Comparison of ENCODE assay signal across 8 mouse cellular contexts in the genomic region with DNA sequence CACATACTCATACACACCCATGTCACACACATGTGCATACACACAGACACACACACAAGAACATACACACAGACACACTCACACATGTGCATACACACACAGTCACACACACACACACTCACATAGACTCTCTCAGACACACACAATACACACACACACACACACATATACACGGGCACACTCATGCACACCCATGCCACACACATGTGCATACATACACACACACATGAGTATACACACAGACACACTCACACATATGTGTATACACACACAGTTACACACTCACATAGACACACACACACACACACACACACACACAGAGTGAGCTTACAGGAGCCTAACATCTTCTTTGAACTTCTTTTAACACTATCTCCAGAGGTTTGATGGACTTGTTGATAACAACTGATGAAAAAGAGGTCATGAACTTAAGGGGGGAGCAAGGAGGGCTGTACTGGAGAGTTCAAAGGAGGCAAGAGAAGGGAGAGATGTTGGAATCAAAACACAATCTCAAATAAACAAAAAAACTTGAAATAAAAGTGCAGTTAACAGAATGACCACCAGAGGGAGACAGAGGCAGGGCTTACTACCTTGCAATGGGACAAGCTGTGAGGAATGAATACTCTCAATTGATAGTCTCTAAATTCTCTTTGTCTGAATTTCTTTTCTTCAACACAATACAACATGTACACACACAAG. TPM values are rescaled to one million over a fixed set of nuclear protein-coding genes. Genes with fewer than 3 reads are reported as not detected.
DNase-seq lines count a peak whose midpoint lies in the region; ATAC-seq and TF ChIP-seq lines count a peak whose summit lies in the region.

No protein-coding gene starts in this region.

- peak; percentile 20; the same call in 1 of the 2 replicates for TF ChIP-seq CTCF in testis, adult 2 months (IDR thresholded peaks at IDR 0.05; ENCODE audit: control insufficient read depth, insufficient read depth, insufficient replicate concordance, low read depth, low read length)

- no peaks in the 10 kb centered on the region for H3K9me3 ChIP-seq in embryonic facial prominence, embryonic 11.5 days (replicated peaks; ENCODE audit: control insufficient read depth, low read length)
- H3K9me3 ChIP-seq in embryonic facial prominence, embryonic 10.5 days = no peaks in the 10 kb centered on the region
- H3K9me3 ChIP-seq in forebrain, embryonic 12.5 days = no peaks in the 10 kb centered on the region; the same call in 1 of the 2 replicates
- no peaks in the 10 kb centered on the region for H3K9me3 ChIP-seq in liver, embryonic 16.5 days (replicated peaks; ENCODE audit: control insufficient read depth, low read length)

- DNase-seq in embryonic facial prominence, embryonic 11.5 days (ENCODE audit: low spot score) = peak; percentile 79
- DNase-seq in embryonic facial prominence, embryonic 10.5 days (ENCODE audit: low spot score) = no peak
- no peak for DNase-seq in testis, postnatal 14 days (ENCODE audit: low spot score)
- DNase-seq in skeletal muscle tissue, adult 2 months (ENCODE audit: low read depth, low spot score) = peak; percentile 23
- no peak for DNase-seq in heart, adult 9 months (ENCODE audit: low spot score in 2 of 2)

- 86% methylated on average over 1 of the region's 1 CpGs for WGBS in embryonic facial prominence, embryonic 11.5 days
- 93% methylated on average over 1 of the region's 1 CpGs for WGBS in embryonic facial prominence, embryonic 10.5 days
- 93% methylated on average over 1 of the region's 1 CpGs for WGBS in forebrain, embryonic 12.5 days
- WGBS in liver, embryonic 16.5 days (ENCODE audit: insufficient replicate concordance) = 84% methylated on average over 1 of the region's 1 CpGs

- H3K27ac ChIP-seq in embryonic facial prominence, embryonic 11.5 days (replicated peaks; ENCODE audit: low read depth, low read length) = no peak overlapping the region
- no peak overlapping the region for H3K27ac ChIP-seq in embryonic facial prominence, embryonic 10.5 days (replicated peaks)
- no peak overlapping the region for H3K27ac ChIP-seq in testis, adult 2 months (ENCODE audit: control insufficient read depth, insufficient read depth, low read depth, low read length)
- no peak overlapping the region for H3K27ac ChIP-seq in forebrain, embryonic 12.5 days
- no peak overlapping the region for H3K27ac ChIP-seq in liver, embryonic 16.5 days (ENCODE audit: low read length)

- H3K4me3 ChIP-seq in embryonic facial prominence, embryonic 11.5 days (ENCODE audit: low read depth, low read length) = no peak overlapping the region
- no peak overlapping the region for H3K4me3 ChIP-seq in embryonic facial prominence, embryonic 10.5 days
- no peak overlapping the region for H3K4me3 ChIP-seq in testis, adult 2 months (ENCODE audit: control insufficient read depth, low read depth, low read length)
- H3K4me3 ChIP-seq in forebrain, embryonic 12.5 days (replicated peaks) = no peak overlapping the region
- no peak overlapping the region for H3K4me3 ChIP-seq in liver, embryonic 16.5 days (ENCODE audit: low read depth, low read length)

- no peak for ATAC-seq in embryonic facial prominence, embryonic 11.5 days (replicated peaks; ENCODE audit: insufficient number of reproducible peaks, low FRiP score, low TSS enrichment, low read depth)
- ATAC-seq in forebrain, embryonic 12.5 days (ENCODE audit: low FRiP score) = peak; percentile 50
- 0 out of 2 replicates have a peak, but pooled peaks have one; percentile 12 for ATAC-seq in liver, embryonic 16.5 days (ENCODE audit: low read depth)

- no peak overlapping the region for H3K4me2 ChIP-seq in embryonic facial prominence, embryonic 11.5 days (ENCODE audit: low read depth, low read length)
- H3K4me2 ChIP-seq in forebrain, embryonic 12.5 days = no peak overlapping the region
- H3K4me2 ChIP-seq in liver, embryonic 16.5 days (ENCODE audit: low read depth, low read length) = no peak overlapping the region

- H3K4me1 ChIP-seq in embryonic facial prominence, embryonic 11.5 days (ENCODE audit: control insufficient read depth, insufficient read depth, low read length) = no peaks in the 10 kb centered on the region
- no peaks in the 10 kb centered on the region for H3K4me1 ChIP-seq in embryonic facial prominence, embryonic 10.5 days
- no peaks in the 10 kb centered on the region for H3K4me1 ChIP-seq in testis, adult 2 months (ENCODE audit: control insufficient read depth, insufficient read depth, low read length)
- 0 out of 2 replicates have a peak, but pooled peaks cover 3% of the 10 kb centered on the region for H3K4me1 ChIP-seq in forebrain, embryonic 12.5 days
- H3K4me1 ChIP-seq in liver, embryonic 16.5 days (ENCODE audit: control insufficient read depth, low read depth, low read length) = no peaks in the 10 kb centered on the region

- no peak for TF ChIP-seq POLR2A in testis, adult 2 months (IDR thresholded peaks at IDR 0.05; ENCODE audit: control insufficient read depth, low read depth, low read length)

- H3K27me3 ChIP-seq in embryonic facial prominence, embryonic 11.5 days (ENCODE audit: control insufficient read depth, insufficient read depth, low read length) = no peaks in the 10 kb centered on the region
- no peaks in the 10 kb centered on the region for H3K27me3 ChIP-seq in embryonic facial prominence, embryonic 10.5 days (replicated peaks; ENCODE audit: low read depth, poor library complexity, severe bottlenecking)
- no peaks in the 10 kb centered on the region for H3K27me3 ChIP-seq in testis, adult 2 months (ENCODE audit: control insufficient read depth, insufficient read depth, low read length)
- no peaks in the 10 kb centered on the region for H3K27me3 ChIP-seq in forebrain, embryonic 12.5 days
- H3K27me3 ChIP-seq in liver, embryonic 16.5 days (ENCODE audit: control insufficient read depth, insufficient read depth, low read depth, low read length) = no peaks in the 10 kb centered on the region

- H3K9ac ChIP-seq in embryonic facial prominence, embryonic 11.5 days (replicated peaks; ENCODE audit: low read length) = no peak overlapping the region
- H3K9ac ChIP-seq in forebrain, embryonic 12.5 days = no peak overlapping the region
- H3K9ac ChIP-seq in liver, embryonic 16.5 days (ENCODE audit: low read depth, low read length) = no peak overlapping the region

- no peaks in the 10 kb centered on the region for H3K36me3 ChIP-seq in embryonic facial prominence, embryonic 11.5 days (replicated peaks; ENCODE audit: control insufficient read depth, insufficient read depth, low read depth, low read length)
- H3K36me3 ChIP-seq in embryonic facial prominence, embryonic 10.5 days (replicated peaks) = no peaks in the 10 kb centered on the region
- H3K36me3 ChIP-seq in testis, adult 2 months (ENCODE audit: control insufficient read depth, insufficient read depth, low read length) = no peaks in the 10 kb centered on the region
- no peaks in the 10 kb centered on the region for H3K36me3 ChIP-seq in forebrain, embryonic 12.5 days (replicated peaks)
- H3K36me3 ChIP-seq in liver, embryonic 16.5 days (ENCODE audit: control insufficient read depth, insufficient read depth) = no peaks in the 10 kb centered on the region

RNA-seq across cellular contexts. Expression of a gene that starts 14.1 kb away (rescaled TPM):
- polyA plus RNA-seq in embryonic facial prominence, embryonic 11.5 days (2014; fragmentation: Nextera tagmentation; extraction: Ambion mirVana) = 1.3 and 2.1 TPM in 2 replicates
- polyA plus RNA-seq in embryonic facial prominence, embryonic 10.5 days (2016; fragmentation: Nextera tagmentation; extraction: Ambion mirVana) = 0.56 and 0.98 TPM in 2 replicates
- 3.0 and 3.7 TPM in 2 replicates for polyA plus RNA-seq in testis, adult 2 months (2012; rRNA removed)
- 4.7 and 4.8 TPM in 2 replicates for polyA plus RNA-seq in forebrain, embryonic 12.5 days (2016; fragmentation: Nextera tagmentation; extraction: Ambion mirVana)
- 0.18 and 0.22 TPM in 2 replicates for polyA plus RNA-seq in liver, embryonic 16.5 days (2015; fragmentation: Nextera tagmentation; extraction: Ambion mirVana)

RNA-seq across cellular contexts. Expression of a gene that starts 14.8 kb away (rescaled TPM):
- polyA plus RNA-seq in embryonic facial prominence, embryonic 11.5 days (2014; fragmentation: Nextera tagmentation; extraction: Ambion mirVana) = 51.1 and 55.3 TPM in 2 replicates
- polyA plus RNA-seq in embryonic facial prominence, embryonic 10.5 days (2016; fragmentation: Nextera tagmentation; extraction: Ambion mirVana) = 40.7 and 44.6 TPM in 2 replicates
- 13.3 and 13.7 TPM in 2 replicates for polyA plus RNA-seq in testis, adult 2 months (2012; rRNA removed)
- polyA plus RNA-seq in forebrain, embryonic 12.5 days (2016; fragmentation: Nextera tagmentation; extraction: Ambion mirVana) = 43.4 and 45.1 TPM in 2 replicates
- 133 and 157 TPM in 2 replicates for polyA plus RNA-seq in liver, embryonic 16.5 days (2015; fragmentation: Nextera tagmentation; extraction: Ambion mirVana)

RNA-seq across cellular contexts. Expression of a gene that starts 46.4 kb away (rescaled TPM):
- 44.3 and 48.9 TPM in 2 replicates for polyA plus RNA-seq in embryonic facial prominence, embryonic 11.5 days (2014; fragmentation: Nextera tagmentation; extraction: Ambion mirVana)
- polyA plus RNA-seq in embryonic facial prominence, embryonic 10.5 days (2016; fragmentation: Nextera tagmentation; extraction: Ambion mirVana) = 46.9 and 48.9 TPM in 2 replicates
- 9.8 and 11.6 TPM in 2 replicates for polyA plus RNA-seq in testis, adult 2 months (2012; rRNA removed)
- polyA plus RNA-seq in forebrain, embryonic 12.5 days (2016; fragmentation: Nextera tagmentation; extraction: Ambion mirVana) = 43.1 and 45.8 TPM in 2 replicates
- 29.1 and 35.8 TPM in 2 replicates for polyA plus RNA-seq in liver, embryonic 16.5 days (2015; fragmentation: Nextera tagmentation; extraction: Ambion mirVana)

RNA-seq across cellular contexts. Expression of a gene that starts 53.2 kb away (rescaled TPM):
- polyA plus RNA-seq in embryonic facial prominence, embryonic 11.5 days (2014; fragmentation: Nextera tagmentation; extraction: Ambion mirVana) = 0.06 TPM in 1 of 2 replicates, not detected in the other
- 0.15 TPM in 2 replicates for polyA plus RNA-seq in embryonic facial prominence, embryonic 10.5 days (2016; fragmentation: Nextera tagmentation; extraction: Ambion mirVana)
- polyA plus RNA-seq in testis, adult 2 months (2012; rRNA removed) = 11.8 and 14.6 TPM in 2 replicates
- polyA plus RNA-seq in forebrain, embryonic 12.5 days (2016; fragmentation: Nextera tagmentation; extraction: Ambion mirVana) = 0.15 and 0.22 TPM in 2 replicates
- polyA plus RNA-seq in liver, embryonic 16.5 days (2015; fragmentation: Nextera tagmentation; extraction: Ambion mirVana) = 0.04 TPM in 1 of 2 replicates, not detected in the other

Comparison
In these comparisons a context has a peak if more than half of its experiments do, and no peak if none do; other contexts are left out.
1. DNase-seq: peak in embryonic facial prominence, embryonic 11.5 days (single experiment) and skeletal muscle tissue, adult 2 months (single experiment); none in embryonic facial prominence, embryonic 10.5 days (single experiment), testis, postnatal 14 days (single experiment) and heart, adult 9 months (0 of 2).